Mouse (Mus musculus) cerebellum, adult (tissue): Measurements from ENCODE around the gene Tmbim4.

ENCODE experiments used
- ATAC-seq: cut with Nextera tagmentation; 2 replicates; pipeline ENCODE4 v1.9.2; 2017; ENCODE audit warnings: mild to moderate bottlenecking, moderate library complexity, mixed read lengths; ENCODE audit not compliant: insufficient number of reproducible peaks, low FRiP score, low TSS enrichment

Tmbim4 gene

DNA sequence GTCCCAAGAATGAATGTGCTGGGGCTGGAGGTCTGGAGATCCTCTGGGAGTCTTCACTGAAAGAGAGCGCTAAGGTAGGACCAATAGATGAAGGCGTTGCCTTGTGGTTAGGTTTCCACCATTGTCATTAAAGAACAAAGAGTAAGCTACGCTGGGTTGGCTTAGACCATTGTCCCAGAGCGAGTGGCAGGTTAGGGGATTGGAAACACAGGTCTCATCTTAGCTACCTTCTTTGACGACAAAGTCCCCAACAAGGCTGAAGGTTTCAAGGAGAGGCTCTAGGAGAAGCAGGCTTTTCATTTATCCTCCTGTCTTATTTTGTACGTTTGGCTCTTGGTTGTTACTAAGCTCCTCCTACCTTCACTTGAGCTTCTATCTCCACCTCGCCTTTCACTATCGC, 36.9 kb downstream of the Tmbim4 start:
- ATAC-seq, result no peak

DNA sequence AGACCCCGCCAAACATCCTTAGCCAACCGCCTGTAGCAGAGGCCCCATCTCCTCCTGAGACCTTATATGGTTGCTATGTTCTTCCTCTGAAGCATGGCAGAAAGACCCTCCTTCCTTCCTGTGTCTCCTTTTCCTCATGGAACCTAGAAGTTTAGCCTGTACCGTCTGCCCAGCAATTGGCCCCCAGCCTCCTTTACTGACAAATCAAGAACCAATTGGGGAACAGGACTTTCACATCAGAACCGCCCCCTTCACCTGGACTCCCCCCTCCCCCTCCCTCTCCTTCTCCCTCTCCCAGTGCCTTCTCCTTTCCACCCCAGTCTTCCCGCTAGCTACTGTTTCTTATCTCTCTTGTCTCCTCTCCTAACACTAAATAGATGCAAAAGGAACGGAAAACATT, 38.1 kb downstream of the Tmbim4 start:
- no peak for ATAC-seq

DNA sequence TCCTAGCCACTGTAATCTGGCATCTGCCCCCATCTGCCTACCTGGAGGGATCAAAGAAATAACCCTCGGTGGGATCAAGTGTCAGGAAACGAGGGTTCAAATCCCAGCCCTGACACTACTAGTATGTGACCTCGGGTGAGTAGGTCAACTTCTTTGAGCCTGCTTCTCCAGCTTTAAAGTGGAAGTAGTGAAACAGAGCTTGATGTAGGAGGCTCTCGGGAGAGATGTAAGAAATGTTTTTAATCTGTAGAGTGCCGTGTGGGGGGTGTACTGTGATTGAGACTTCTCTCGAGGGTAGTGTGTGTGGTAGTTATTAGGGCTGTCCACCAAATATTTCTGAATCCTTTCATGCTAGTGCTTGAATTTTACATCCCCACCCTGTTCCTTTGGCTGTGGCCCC, 41.0 kb downstream of the Tmbim4 start:
- ATAC-seq, result no peak

DNA sequence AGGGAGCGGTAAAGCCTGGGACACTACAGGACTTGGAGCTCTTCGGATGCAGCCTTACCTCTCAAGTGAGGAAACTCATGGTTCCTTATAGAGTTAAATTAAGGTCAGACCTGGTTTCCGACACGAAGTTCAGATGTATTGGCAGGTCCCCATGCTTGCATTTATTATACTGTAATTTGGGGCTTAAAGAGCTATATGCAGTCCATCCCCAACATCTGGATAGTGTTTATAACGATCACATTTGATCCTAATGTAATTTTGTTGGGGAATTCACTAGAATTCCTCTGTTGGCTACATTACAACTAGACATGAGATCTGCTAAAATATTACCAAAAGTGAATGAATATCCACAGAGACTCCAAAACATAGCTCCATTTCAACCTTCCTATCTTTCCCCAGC, 44.3 kb downstream of the Tmbim4 start:
- ATAC-seq, result no peak

DNA sequence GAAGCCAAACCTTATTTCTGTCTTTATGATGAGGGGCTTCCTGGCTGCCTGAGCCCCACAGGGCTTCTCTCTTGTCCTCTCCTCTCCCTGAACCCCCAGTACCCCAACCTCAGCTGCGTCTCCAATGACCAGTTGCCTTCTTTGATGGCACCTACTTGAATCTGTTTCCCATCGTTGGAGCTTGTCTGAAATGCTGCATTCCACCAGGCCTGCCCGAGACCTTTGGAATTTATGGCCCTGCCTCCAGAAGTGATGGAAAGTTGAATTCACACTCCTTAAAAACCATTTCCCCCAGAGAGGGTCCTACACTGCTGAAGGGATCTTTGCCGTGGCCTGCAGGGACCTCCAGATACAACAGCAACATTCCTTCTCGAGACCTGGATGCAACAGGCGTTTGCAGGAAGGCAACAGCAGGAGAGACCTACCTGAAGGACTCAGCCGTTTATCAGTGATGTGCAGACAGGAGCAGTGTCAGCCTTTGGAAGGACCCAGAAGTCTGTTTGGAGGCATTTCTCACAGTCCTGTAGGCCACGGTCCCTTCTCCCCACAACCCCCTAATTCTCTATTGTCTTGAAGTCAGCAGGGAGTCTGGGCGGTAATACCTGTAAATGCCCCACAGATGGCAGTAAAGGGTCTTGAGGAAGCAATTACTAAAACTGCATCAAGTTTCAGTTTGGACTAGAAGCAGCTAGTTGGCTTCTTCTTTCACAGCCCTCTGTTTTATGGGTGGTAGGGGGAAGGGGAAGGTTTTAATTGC, 45.8 kb downstream of the Tmbim4 start:
- ATAC-seq, result no peak; the same call in 1 of the 2 replicates

DNA sequence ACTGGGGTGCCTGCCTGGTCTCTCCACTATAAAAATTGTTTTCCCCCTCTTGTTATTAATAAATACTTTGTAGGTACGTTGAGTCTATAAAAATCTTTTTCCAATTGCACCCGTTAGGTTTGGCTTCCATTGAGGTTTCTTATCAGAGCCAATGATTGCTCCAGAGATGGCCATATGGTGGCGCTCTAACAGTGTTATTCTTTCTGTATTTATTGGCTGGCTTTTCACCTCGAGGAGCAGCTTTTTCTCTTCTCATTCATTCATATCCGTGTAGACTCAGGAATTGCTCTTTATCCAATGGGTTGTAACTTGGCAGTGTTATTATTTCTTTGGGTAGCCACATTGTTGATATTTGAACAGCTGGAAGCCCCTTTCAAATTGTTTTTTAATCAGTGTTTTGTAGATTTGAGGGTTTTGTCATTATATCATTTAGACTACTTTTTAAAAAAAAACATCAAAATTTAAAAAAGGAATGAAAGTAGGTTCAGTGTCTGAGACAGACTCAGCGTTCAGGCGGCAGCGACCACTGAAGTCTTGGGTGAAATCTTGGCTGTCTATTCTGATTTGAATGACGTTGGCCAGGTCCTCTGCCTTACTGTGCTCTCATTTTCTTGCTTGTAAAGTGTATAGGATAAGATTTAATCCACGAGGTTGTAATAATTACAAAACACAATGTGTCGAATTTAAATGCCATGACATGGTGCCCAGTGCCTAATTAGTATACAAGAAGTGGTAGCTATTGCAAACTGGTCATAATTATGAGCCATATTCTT, 49.7 kb downstream of the Tmbim4 start:
- no peak for ATAC-seq

DNA sequence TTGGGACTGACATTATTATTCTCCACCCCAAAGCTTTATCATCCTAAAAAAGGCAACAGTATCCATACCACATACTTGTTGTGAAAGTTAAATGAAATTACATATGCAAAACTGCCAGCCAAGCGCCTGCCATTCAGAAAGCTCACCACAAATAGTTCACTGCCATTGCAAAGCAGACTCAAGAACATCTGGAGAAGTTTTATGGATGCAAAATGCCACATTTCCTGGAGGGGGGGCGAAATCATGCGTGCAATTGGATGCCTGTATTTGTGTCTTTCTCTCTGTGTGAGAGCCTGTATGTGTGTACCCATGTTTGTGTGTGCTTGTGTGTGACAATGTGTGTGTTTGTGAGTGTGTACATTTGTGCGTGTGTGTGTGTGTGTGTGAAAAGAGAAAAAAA, 50.4 kb downstream of the Tmbim4 start:
- no peak for ATAC-seq

DNA sequence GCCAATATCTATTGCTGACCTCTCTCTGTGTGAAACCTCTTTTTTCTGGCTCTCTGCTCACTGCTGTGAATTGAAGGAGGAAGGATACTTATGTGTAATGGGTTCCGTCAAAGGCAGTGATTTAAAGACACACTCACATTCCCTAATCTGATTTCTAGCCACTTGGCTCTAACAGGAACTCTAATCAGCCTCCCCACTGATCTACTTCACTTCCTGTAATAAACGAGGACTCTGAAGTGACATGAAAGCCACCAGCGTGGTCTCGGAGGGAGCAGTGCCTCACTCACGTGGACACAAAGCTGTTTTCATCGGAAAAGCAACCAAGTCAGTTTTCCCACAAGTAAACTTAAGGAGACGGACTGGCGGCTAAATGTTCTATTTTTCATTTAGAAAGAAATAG, 51.4 kb downstream of the Tmbim4 start:
- ATAC-seq, result no peak

DNA sequence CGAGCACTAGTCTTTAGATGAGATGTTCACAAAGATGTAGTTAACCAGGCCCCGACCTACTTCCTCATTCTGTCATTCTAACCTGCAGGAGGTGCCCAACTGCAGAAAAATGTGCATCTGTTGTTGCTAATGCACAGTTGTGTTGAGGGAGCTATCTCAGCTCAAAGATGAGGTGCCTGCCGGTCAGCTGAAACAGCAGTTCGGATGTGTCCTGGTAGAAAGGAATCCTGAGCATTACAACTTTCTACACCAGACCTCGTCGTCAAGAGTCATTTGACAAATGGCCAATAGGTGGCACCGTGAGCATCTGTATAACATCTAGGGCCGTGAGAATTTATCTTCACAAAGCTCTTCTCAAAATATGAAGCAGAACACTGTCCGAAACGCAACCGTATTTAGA, 55.8 kb downstream of the Tmbim4 start:
- peak; percentile 60; the same call in 1 of the 2 replicates for ATAC-seq

DNA sequence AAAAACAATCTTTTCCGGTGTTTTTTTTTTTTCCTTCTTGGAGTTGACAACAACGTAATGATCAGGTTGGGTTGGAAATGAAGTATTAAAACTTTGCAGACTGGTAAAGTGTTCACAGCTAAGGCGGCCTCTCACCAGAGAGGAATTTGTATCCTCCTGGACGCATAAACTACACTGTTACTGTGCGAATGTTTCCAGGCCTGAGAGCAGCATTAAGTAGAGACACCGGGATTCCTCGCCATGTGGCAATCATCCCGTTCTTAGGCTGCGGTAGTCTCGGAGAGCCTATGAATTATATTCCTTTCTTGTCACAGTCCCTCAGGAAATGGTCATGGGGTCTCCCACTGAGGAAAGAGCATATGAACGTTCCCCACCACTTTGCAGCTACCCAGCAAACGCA, 66.4 kb downstream of the Tmbim4 start:
- ATAC-seq, result no peak

DNA sequence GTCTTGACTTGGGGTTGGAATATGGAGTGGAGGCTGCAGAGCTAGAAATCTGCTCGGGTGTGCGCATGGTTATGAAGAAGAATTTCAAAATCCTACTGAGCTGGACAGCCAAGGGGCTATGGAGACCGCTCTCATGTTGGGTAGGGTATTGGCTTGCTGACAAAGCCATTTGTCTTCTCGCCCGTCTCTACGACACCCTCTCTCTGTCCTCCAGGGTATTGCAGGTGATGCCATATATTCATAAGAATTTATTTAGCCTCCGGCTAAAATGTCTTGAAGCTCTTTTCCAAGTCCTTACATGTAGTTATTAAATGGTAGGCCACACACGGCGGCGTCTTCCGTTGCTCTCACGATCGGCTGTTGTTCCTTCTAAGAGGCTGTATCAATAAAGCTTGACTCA, 68.6 kb downstream of the Tmbim4 start:
- ATAC-seq, result no peak

DNA sequence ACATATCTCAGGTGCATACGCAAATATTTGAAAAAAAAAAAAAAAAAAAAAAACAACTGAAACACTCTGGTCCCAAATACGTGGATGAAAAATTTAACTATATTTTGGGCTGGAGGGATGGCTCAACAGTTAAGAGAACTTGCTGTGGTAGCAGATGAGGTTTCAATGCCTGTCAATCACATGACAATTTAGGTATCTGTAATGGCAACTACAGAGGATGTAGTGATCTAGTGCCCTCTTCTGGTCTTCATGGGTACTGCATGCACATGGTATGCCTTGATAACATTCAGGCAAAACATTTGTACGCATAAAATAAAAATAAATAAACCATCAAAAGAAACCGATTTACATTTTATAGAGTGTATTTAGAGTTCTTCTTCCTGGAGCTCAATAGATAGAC, 69.4 kb downstream of the Tmbim4 start:
- ATAC-seq, result no peak

DNA sequence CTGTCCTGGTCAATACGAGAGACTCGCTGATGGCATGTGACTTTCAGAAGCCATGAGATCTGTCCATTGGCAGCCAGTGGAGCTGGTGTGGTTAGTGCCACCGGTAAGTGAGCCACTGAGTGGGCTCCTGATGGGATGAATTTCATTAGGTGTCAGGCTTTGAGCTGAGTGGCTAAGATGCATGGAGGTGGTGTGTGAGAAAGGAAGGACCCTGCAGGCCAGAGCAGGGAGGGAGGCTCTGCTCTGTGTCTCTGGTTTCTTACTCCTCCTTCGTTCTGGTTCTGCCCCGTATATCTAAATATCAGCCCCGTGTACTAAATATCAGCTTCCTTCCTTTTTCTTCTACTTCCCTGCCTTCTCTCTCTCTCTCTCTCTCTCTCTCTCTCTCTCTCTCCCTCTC, 69.9 kb downstream of the Tmbim4 start:
- 0 out of 2 replicates have a peak, but pooled peaks have one; percentile 10 for ATAC-seq

DNA sequence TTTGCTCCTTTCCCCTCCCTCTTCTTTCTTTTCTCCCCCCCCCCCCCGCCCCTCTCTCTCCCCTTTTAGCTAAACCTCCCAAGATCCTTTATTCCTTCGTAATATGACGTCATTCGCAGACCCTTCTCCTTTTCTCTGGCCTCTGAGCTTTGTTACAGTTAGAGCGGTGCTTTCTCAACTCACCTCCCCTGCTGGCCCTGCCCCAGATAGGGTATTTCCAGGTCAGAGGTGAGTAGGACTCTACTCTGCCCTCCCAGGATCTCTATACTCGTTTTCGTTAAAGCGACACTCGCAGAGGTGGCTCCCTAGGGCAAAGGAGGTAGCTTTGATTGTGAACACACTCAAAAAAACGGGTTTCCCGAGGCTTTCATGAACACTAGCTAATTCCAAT, 70.5 kb downstream of the Tmbim4 start:
- no peak for ATAC-seq

DNA sequence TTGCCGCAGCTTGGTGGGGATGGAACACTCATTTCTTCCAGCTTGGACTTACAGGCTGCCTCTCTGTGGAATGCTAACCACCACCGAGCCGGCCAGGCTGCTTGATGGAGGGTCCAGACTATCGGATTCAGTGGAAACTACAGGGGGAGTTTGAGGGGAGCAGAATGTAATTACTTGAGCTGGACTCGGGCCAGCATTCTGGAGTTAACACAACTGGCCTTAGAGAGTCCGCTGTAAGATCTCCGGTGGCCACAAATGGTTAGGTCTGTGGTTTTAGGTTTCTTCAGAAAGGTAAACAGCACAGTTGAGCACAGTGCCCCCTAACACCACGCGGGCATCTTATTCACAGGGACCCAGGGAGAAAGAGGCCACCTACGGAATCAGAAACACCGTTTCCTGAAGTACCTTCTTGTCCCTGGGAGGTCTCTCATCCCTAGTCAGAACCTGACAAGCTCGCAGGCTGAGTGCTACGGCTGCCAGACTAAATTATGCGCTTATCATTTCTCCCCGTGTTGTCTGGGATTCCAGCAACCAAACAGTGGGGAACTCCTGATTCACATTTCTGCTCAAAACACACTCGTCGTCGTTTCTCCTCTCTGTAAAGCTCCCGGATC, 71.0 kb downstream of the Tmbim4 start:
- ATAC-seq, result no peak

DNA sequence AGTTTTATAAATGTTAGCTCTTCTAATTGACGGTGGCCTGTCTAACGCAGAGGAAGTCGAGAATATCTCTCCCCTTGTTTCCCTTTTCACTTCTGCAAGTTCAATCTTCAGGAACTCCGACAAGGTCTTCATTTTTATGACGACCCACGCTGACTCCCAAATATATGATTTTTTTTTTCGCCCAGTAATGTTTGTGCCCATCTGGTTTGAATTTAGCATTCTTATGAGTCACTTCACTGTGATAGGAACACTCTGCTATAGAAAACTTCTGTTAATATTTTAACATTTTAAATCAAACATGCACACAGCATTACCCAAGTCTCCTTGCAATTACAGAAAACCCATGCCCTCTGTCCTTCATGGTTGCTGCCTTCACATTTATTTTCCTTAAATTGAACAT, 71.9 kb downstream of the Tmbim4 start:
- no peak for ATAC-seq
